Mouse (Mus musculus) MEL (cell line): ENCODE data around the gene Map3k7cl. TPM values are rescaled to one million over a fixed set of nuclear protein-coding genes. Genes with fewer than 3 reads are reported as not detected.

ENCODE experiments used
- DNase-seq: peaks from one replicate; pipeline ENCODE4 v3.0.0; 2011; ENCODE audit warnings: low read depth, low spot score
- H3K27ac ChIP-seq: 2 replicates; pipeline ENCODE4 v1.5.1; 2012; ENCODE audit warnings: low read depth, mild to moderate bottlenecking, control low read depth, low read length, moderate library complexity; ENCODE audit not compliant: control insufficient read depth
- H3K27me3 ChIP-seq, 2 experiments: fragments of 150-350 bp in 1 of 2; sonication (generic) in 1 of 2; 2 replicates each; pipeline ENCODE4 v1.6.1; 2012; ENCODE audit warnings: low read length in 2 of 2, mild to moderate bottlenecking in 2 of 2, improper control_type of control experiment in 1 of 2, moderate library complexity in 1 of 2; ENCODE audit not compliant: insufficient read depth in 2 of 2, control insufficient read depth in 1 of 2
- H3K36me3 ChIP-seq, 2 experiments: 2 replicates each; pipeline ENCODE4 v1.6.1; 2012 to 2014; ENCODE audit warnings: low read length in 2 of 2, improper control_type of control experiment in 1 of 2, inconsistent platforms in 1 of 2, mild to moderate bottlenecking in 1 of 2; ENCODE audit not compliant: insufficient read depth in 2 of 2, control insufficient read depth in 1 of 2
- H3K4me1 ChIP-seq, 2 experiments: fragments of 150-350 bp in 1 of 2; sonication (generic) in 1 of 2; 2 replicates each; pipeline ENCODE4 v1.6.1; 2012; ENCODE audit warnings: low read length in 2 of 2, improper control_type of control experiment in 1 of 2, mild to moderate bottlenecking in 1 of 2; ENCODE audit not compliant: insufficient read depth in 2 of 2, control insufficient read depth in 1 of 2
- H3K4me3 ChIP-seq, 2 experiments: fragments of 150-350 bp in 1 of 2; sonication (generic) in 1 of 2; 2 replicates each; pipeline ENCODE4 v1.5.1; 2012; ENCODE audit warnings: low read depth in 2 of 2, low read length in 2 of 2, mild to moderate bottlenecking in 2 of 2, moderate library complexity in 2 of 2, control low read depth in 1 of 2, improper control_type of control experiment in 1 of 2; ENCODE audit not compliant: control insufficient read depth in 1 of 2, insufficient read depth in 1 of 2
- H3K79me2 ChIP-seq: 2 replicates; pipeline ENCODE4 v1.6.1; 2012; ENCODE audit warnings: mild to moderate bottlenecking, low read length, moderate library complexity; ENCODE audit not compliant: control insufficient read depth, poor library complexity, insufficient read depth
- H3K9ac ChIP-seq: 2 replicates; pipeline ENCODE4 v1.6.1; 2012; ENCODE audit warnings: low read depth, mild to moderate bottlenecking, control low read depth, low read length, moderate library complexity; ENCODE audit not compliant: control insufficient read depth, poor library complexity, severe bottlenecking
- H3K9me3 ChIP-seq: fragments of 150-350 bp; sonication (generic); replicated peaks from 2 replicates; pipeline ENCODE4 v1.6.1; 2012; ENCODE audit warnings: mild to moderate bottlenecking, low read length, improper control_type of control experiment, moderate library complexity; ENCODE audit not compliant: insufficient read depth
- BHLHE40 ChIP-seq: IDR thresholded peaks from 2 replicates; pipeline ENCODE4 v1.6.1; 2012; ENCODE audit warnings: low read depth, mild to moderate bottlenecking, inconsistent platforms, low read length, improper control_type of control experiment, borderline replicate concordance
- CHD1 ChIP-seq: IDR thresholded peaks from 2 replicates; pipeline ENCODE4 v1.6.1; 2012; ENCODE audit warnings: low read depth, mild to moderate bottlenecking, inconsistent platforms, low read length, improper control_type of control experiment
- CHD2 ChIP-seq: IDR thresholded peaks from 2 replicates; pipeline ENCODE4 v1.6.1; 2011; ENCODE audit warnings: low read length, improper control_type of control experiment
- CTCF ChIP-seq, 3 experiments: IDR thresholded peaks in 2 of 3; conservative IDR thresholded peaks in 1 of 3; 2 replicates each; pipeline ENCODE4 v1.5.1; 2011 to 2012; ENCODE audit warnings: low read length in 3 of 3, low read depth in 2 of 3, mild to moderate bottlenecking in 2 of 3, improper control_type of control experiment in 1 of 3, inconsistent platforms in 1 of 3, mixed read lengths in 1 of 3, moderate library complexity in 1 of 3; ENCODE audit not compliant: control insufficient read depth in 1 of 3, insufficient read depth in 1 of 3, poor library complexity in 1 of 3, severe bottlenecking in 1 of 3
- E2F4 ChIP-seq: IDR thresholded peaks from 2 replicates; pipeline ENCODE4 v1.6.1; 2011; ENCODE audit warnings: low read depth, low read length, improper control_type of control experiment, borderline replicate concordance
- ELF1 ChIP-seq: IDR thresholded peaks from 2 replicates; pipeline ENCODE4 v1.6.1; 2014; ENCODE audit warnings: low read depth, mild to moderate bottlenecking, inconsistent platforms, low read length, improper control_type of control experiment, moderate library complexity
- EP300 ChIP-seq, 2 experiments: IDR thresholded peaks; 2 replicates each; pipeline ENCODE4 v1.6.1; 2011; ENCODE audit warnings: improper control_type of control experiment in 2 of 2, low read length in 2 of 2, low read depth in 1 of 2, mild to moderate bottlenecking in 1 of 2
- JUND ChIP-seq: IDR thresholded peaks from 2 replicates; pipeline ENCODE4 v1.6.1; 2011; ENCODE audit warnings: low read depth, mild to moderate bottlenecking, improper control_type of control experiment, low read length
- MAFK ChIP-seq: IDR thresholded peaks from 2 replicates; pipeline ENCODE4 v1.6.1; 2011; ENCODE audit warnings: low read depth, mild to moderate bottlenecking, low read length, improper control_type of control experiment, borderline replicate concordance
- MAZ ChIP-seq: IDR thresholded peaks from 2 replicates; pipeline ENCODE4 v1.6.1; 2012; ENCODE audit warnings: low read depth, mild to moderate bottlenecking, inconsistent platforms, low read length, improper control_type of control experiment
- MYB ChIP-seq: IDR thresholded peaks from 2 replicates; pipeline ENCODE4 v1.6.1; 2011; ENCODE audit warnings: mild to moderate bottlenecking, low read depth, low read length, improper control_type of control experiment
- MYC ChIP-seq: IDR thresholded peaks from 2 replicates; pipeline ENCODE4 v1.6.1; 2011; ENCODE audit warnings: low read depth, mild to moderate bottlenecking, low read length, improper control_type of control experiment, moderate library complexity
- NRF1 ChIP-seq: IDR thresholded peaks from 2 replicates; pipeline ENCODE4 v1.6.1; 2014; ENCODE audit warnings: low read depth, mild to moderate bottlenecking, inconsistent platforms, low read length, improper control_type of control experiment, moderate library complexity; ENCODE audit not compliant: poor library complexity, insufficient read depth, severe bottlenecking
- POLR2AphosphoS2 ChIP-seq: IDR thresholded peaks from 2 replicates; pipeline ENCODE4 v1.6.1; 2011; ENCODE audit warnings: low read length, improper control_type of control experiment
- TAL1 ChIP-seq: IDR thresholded peaks from 2 replicates; pipeline ENCODE4 v1.6.1; 2012; ENCODE audit warnings: mild to moderate bottlenecking, inconsistent platforms, low read length, moderate library complexity, mixed read lengths
- TBP ChIP-seq: IDR thresholded peaks from 2 replicates; pipeline ENCODE4 v1.8.0; 2011; ENCODE audit warnings: low read depth, low read length, improper control_type of control experiment
- USF1 ChIP-seq: IDR thresholded peaks from 2 replicates; pipeline ENCODE4 v1.6.1; 2014; ENCODE audit warnings: low read depth, mild to moderate bottlenecking, inconsistent platforms, low read length, improper control_type of control experiment, moderate library complexity
- USF2 ChIP-seq, 2 experiments: IDR thresholded peaks; 2 replicates each; pipeline ENCODE4 v1.6.1; 2011 to 2012; ENCODE audit warnings: improper control_type of control experiment in 2 of 2, low read length in 2 of 2, borderline replicate concordance in 1 of 2, inconsistent platforms in 1 of 2, low read depth in 1 of 2, mild to moderate bottlenecking in 1 of 2; ENCODE audit not compliant: insufficient read depth in 1 of 2
- ZC3H11A ChIP-seq: IDR thresholded peaks from 2 replicates; pipeline ENCODE4 v1.6.1; 2012; ENCODE audit warnings: low read depth, mild to moderate bottlenecking, inconsistent platforms, low read length, improper control_type of control experiment
- polyA plus RNA-seq, 2 experiments: library from polyadenylated mRNA; stranded (reverse) in 1 of 2; unstranded in 1 of 2; fragments of >175 nt in 1 of 2; fragments of >200 nt in 1 of 2; gene quantifications; 2 replicates each; pipeline versions ENCODE4 v1.2.1 to v1.2.4; 2012; ENCODE audit warnings: low replicate concordance in 2 of 2, low read depth in 1 of 2; ENCODE audit not compliant: insufficient read length in 2 of 2, insufficient read depth in 1 of 2, missing spikeins in 1 of 2
- total RNA-seq: library from RNA; depleted of rRNA; stranded (reverse); fragments of 300-350 nt; gene quantifications from 2 replicates; pipeline ENCODE4 v1.2.3, GENCODE M21; 2012

Gene Map3k7cl
- total and polyA plus RNA-seq, 3 experiments = not detected

DNA sequence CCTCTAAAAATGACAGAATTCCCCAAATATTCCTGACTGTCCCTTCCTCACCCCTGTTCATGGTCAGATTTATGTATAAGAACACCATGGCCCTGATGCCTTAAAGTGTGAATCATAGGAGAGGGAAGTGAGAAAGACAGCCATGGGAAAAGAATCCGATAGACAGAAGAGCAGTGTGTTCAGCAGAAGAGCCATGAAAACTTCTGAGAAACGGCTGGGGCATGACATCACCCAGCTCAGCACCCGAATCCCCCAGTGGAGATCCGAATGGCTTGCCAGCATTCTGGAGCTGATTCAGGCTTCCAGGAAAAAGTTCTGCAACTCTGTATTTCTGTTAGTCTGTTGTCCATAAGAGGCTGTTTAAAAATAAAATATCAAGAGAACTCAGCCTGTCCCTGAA is 82.7 kb downstream of the Map3k7cl start:
- Histone ChIP-seq H3K36me3 (no peaks in the 10 kb centered on the region), H3K27ac (no peak overlapping the region), H3K4me1 (no peaks in the 10 kb centered on the region), H3K9me3 (no peaks in the 10 kb centered on the region), H3K4me3 (no peak overlapping the region), H3K9ac (no peak overlapping the region), H3K27me3 (no peaks in the 10 kb centered on the region), H3K79me2 (no peaks in the 10 kb centered on the region)
- TF ChIP-seq USF2 (IDR thresholded peaks at IDR 0.05; ENCODE audit: borderline replicate concordance in 1 of 2, insufficient read depth in 1 of 2, low read depth in 1 of 2, low read length in 2 of 2) = no peak
- no peak for TF ChIP-seq CTCF (IDR thresholded peaks at IDR 0.05 in 2 of 3, conservative IDR thresholded peaks at IDR 0.05 in 1 of 3; ENCODE audit: control insufficient read depth in 1 of 3, insufficient read depth in 1 of 3, low read depth in 2 of 3, low read length in 3 of 3, poor library complexity in 1 of 3, severe bottlenecking in 1 of 3)
- no peak for TF ChIP-seq POLR2AphosphoS2
- TF ChIP-seq ZC3H11A = no peak
- no peak for TF ChIP-seq EP300 (IDR thresholded peaks at IDR 0.05; ENCODE audit: low read depth in 1 of 2, low read length in 2 of 2)
- no peak for TF ChIP-seq BHLHE40
- TF ChIP-seq TBP = no peak
- no peak for DNase-seq

DNA sequence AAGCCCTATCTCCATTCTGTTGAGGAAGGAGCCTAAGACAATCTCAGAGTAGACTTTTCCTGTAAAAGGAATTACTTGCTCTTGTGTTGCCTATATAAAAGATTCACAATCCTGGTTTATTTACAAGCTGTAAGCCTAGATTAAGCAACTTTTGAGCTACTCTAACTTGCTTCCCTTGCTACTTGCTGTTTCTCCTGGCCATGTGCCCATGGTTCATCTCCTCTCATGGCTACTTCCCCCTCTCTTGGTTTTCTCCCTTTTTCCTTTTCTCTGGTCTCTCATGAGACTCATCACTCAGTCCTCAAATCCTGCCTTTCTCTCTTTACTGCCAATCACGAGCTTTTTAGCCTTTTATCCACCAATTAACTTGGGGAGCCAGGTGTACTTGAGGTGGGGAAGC is 85.0 kb downstream of the Map3k7cl start:
- H3K9me3 ChIP-seq = no peaks in the 10 kb centered on the region
- H3K36me3 ChIP-seq = no peaks in the 10 kb centered on the region
- H3K27me3 ChIP-seq = no peaks in the 10 kb centered on the region
- no peak for TF ChIP-seq TAL1
- no peak for TF ChIP-seq MAZ
- TF ChIP-seq EP300 (IDR thresholded peaks at IDR 0.05; ENCODE audit: low read depth in 1 of 2, low read length in 2 of 2) = no peak
- TF ChIP-seq JUND = no peak
- TF ChIP-seq USF1 = no peak
- TF ChIP-seq USF2 (IDR thresholded peaks at IDR 0.05; ENCODE audit: borderline replicate concordance in 1 of 2, insufficient read depth in 1 of 2, low read depth in 1 of 2, low read length in 2 of 2) = no peak
- TF ChIP-seq MAFK = no peak
- no peaks in the 10 kb centered on the region for H3K79me2 ChIP-seq
- no peak for DNase-seq
- H3K27ac ChIP-seq = no peak overlapping the region
- no peaks in the 10 kb centered on the region for H3K4me1 ChIP-seq
- no peak overlapping the region for H3K4me3 ChIP-seq
- H3K9ac ChIP-seq = no peak overlapping the region

DNA sequence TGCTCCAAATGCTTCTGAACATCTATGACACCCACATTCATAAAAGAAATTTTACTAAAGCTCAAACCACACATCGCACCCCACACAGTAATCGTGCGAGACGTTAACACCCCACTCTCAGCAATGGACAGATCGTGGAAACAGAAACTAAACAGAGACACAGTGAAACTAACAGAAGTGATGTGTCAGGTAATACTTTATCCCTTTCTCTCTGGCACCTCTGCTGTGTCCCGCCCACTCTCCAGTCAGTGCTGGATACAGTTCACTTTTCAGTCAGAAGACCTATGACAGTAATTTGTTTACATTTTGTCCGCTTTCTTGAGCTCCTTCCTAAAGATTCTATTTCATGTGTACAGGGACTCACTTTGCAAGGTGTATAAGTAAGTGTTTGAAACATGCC is 89.1 kb downstream of the Map3k7cl start:
- DNase-seq = no peak
- H3K9ac ChIP-seq = no peak overlapping the region
- no peaks in the 10 kb centered on the region for H3K27me3 ChIP-seq
- no peak overlapping the region for H3K4me3 ChIP-seq
- no peak for TF ChIP-seq JUND
- no peak for TF ChIP-seq MYB
- no peak for TF ChIP-seq ELF1
- no peak for TF ChIP-seq NRF1
- TF ChIP-seq USF1 = no peak
- no peak for TF ChIP-seq BHLHE40
- TF ChIP-seq ZC3H11A = no peak
- no peak for TF ChIP-seq MYC
- TF ChIP-seq TAL1 = no peak
- no peak for TF ChIP-seq E2F4
- no peak for TF ChIP-seq CHD1
- TF ChIP-seq CHD2 = no peak
- no peaks in the 10 kb centered on the region for H3K36me3 ChIP-seq
- no peak overlapping the region for H3K27ac ChIP-seq
- H3K79me2 ChIP-seq = no peaks in the 10 kb centered on the region
- no peaks in the 10 kb centered on the region for H3K9me3 ChIP-seq
- H3K4me1 ChIP-seq = no peaks in the 10 kb centered on the region
